Mouse (Mus musculus) ES-Bruce4 (cell line): ENCODE results near the gene Syncrip. TPM values are rescaled to one million over a fixed set of nuclear protein-coding genes. Genes with fewer than 3 reads are reported as not detected.

Experiments used
- H3K27ac ChIP-seq: 2 replicates; pipeline ENCODE4 v1.5.1; 2012; ENCODE audit warnings: low read length, inconsistent platforms; ENCODE audit not compliant: insufficient read depth
- H3K27me3 ChIP-seq: 2 replicates; pipeline ENCODE4 v1.6.1; 2012; ENCODE audit warnings: mild to moderate bottlenecking, low read length, inconsistent platforms; ENCODE audit not compliant: control insufficient read depth, poor library complexity, insufficient read depth, severe bottlenecking
- H3K36me3 ChIP-seq: 2 replicates; pipeline ENCODE4 v1.6.1; 2012; ENCODE audit warnings: inconsistent platforms, mild to moderate bottlenecking, low read length, moderate library complexity; ENCODE audit not compliant: control insufficient read depth, poor library complexity, insufficient read depth, severe bottlenecking
- H3K4me1 ChIP-seq: one replicate; pipeline ENCODE4 v1.8.1; 2011; ENCODE audit warnings: low read length; ENCODE audit not compliant: control insufficient read depth, insufficient read depth
- H3K4me3 ChIP-seq: 2 replicates; pipeline ENCODE4 v1.5.1; 2011; ENCODE audit warnings: low read depth, mild to moderate bottlenecking, low read length
- H3K9ac ChIP-seq: 2 replicates; pipeline ENCODE4 v1.6.1; 2012; ENCODE audit warnings: low read depth, mild to moderate bottlenecking, inconsistent platforms; ENCODE audit not compliant: poor library complexity, severe bottlenecking
- H3K9me3 ChIP-seq: replicated peaks from 2 replicates; pipeline ENCODE4 v1.6.1; 2012; ENCODE audit warnings: mild to moderate bottlenecking, low read length, inconsistent platforms; ENCODE audit not compliant: control insufficient read depth, poor library complexity, insufficient read depth, severe bottlenecking
- CTCF ChIP-seq: IDR thresholded peaks from one replicate; pipeline ENCODE4 v1.8.1; 2011; ENCODE audit warnings: low read depth, low read length
- EP300 ChIP-seq: IDR thresholded peaks from 2 replicates; pipeline ENCODE4 v1.6.1; 2011; ENCODE audit warnings: low read depth, low read length; ENCODE audit not compliant: insufficient read depth
- POLR2A ChIP-seq: IDR thresholded peaks from one replicate; pipeline ENCODE4 v1.8.1; 2011; ENCODE audit warnings: low read length; ENCODE audit not compliant: insufficient read depth
- polyA plus RNA-seq: library from polyadenylated mRNA; stranded (reverse); fragments of >200 nt; gene quantifications from 2 replicates; pipeline ENCODE4 v1.2.4, GENCODE M21; 2011; ENCODE audit warnings: low read depth; ENCODE audit not compliant: missing spikeins, insufficient read depth, insufficient read length

Syncrip gene
- polyA plus RNA-seq, 1 experiment = 327 TPM

- no peak for TF ChIP-seq POLR2A
- TF ChIP-seq EP300 = no peak
- TF ChIP-seq CTCF = no peak
- Histone ChIP-seq H3K27ac (no peak overlapping the region), H3K27me3 (no peaks in the 10 kb centered on the region)
Observed at GRCm38 (mm10) chr9:88524796-88525195, 42.4 kb upstream of the Syncrip start.

GRCm38 (mm10) chr9:88524367-88524766, 42.0 kb upstream of the Syncrip start:
- Histone ChIP-seq H3K27ac (no peak overlapping the region), H3K9ac (no peak overlapping the region), H3K4me3 (no peak overlapping the region), H3K9me3 (no peaks in the 10 kb centered on the region), H3K36me3 (peaks cover 23% of the 10 kb centered on the region), H3K4me1 (peaks cover 2% of the 10 kb centered on the region), H3K27me3 (no peaks in the 10 kb centered on the region)
- TF ChIP-seq CTCF (no peak), POLR2A (no peak)

More at GRCm38 (mm10) chr9:88524796-88525195, 42.4 kb upstream of the Syncrip start:
- Histone ChIP-seq H3K9ac (no peak overlapping the region), H3K36me3 (peaks cover 23% of the 10 kb centered on the region), H3K4me1 (peaks cover 2% of the 10 kb centered on the region), H3K9me3 (no peaks in the 10 kb centered on the region), H3K4me3 (no peak overlapping the region)

GRCm38 (mm10) chr9:88523335-88523668, 40.9 kb upstream of the Syncrip start:
- Histone ChIP-seq H3K36me3 (peaks cover 23% of the 10 kb centered on the region), H3K27me3 (no peaks in the 10 kb centered on the region), H3K9me3 (no peaks in the 10 kb centered on the region), H3K4me3 (peak overlapping the region; percentile 70), H3K4me1 (peaks cover 2% of the 10 kb centered on the region), H3K9ac (peak overlapping the region; percentile 92), H3K27ac (peak overlapping the region; percentile 5)
- no peak for TF ChIP-seq EP300
- TF ChIP-seq POLR2A = no peak
- no peak for TF ChIP-seq CTCF

- Histone ChIP-seq H3K27me3 (no peaks in the 10 kb centered on the region), H3K4me3 (peak overlapping the region; percentile 95), H3K4me1 (peaks cover 2% of the 10 kb centered on the region), H3K9me3 (no peaks in the 10 kb centered on the region), H3K36me3 (peaks cover 23% of the 10 kb centered on the region), H3K9ac (peak overlapping the region; percentile 92), H3K27ac (peak overlapping the region; percentile 86)
- peak; percentile 99 for TF ChIP-seq POLR2A
- no peak for TF ChIP-seq EP300
- no peak for TF ChIP-seq CTCF
Observed at GRCm38 (mm10) chr9:88522569-88523334, 40.4 kb upstream of the Syncrip start.

- H3K27ac ChIP-seq = peak overlapping the region; percentile 92
- TF ChIP-seq EP300 (no peak), POLR2A (no peak), CTCF (no peak)
- H3K36me3 ChIP-seq = peaks cover 23% of the 10 kb centered on the region
- peak overlapping the region; percentile 95 for H3K4me3 ChIP-seq
- H3K9ac ChIP-seq = peak overlapping the region; percentile 92
- H3K27me3 ChIP-seq = no peaks in the 10 kb centered on the region
- H3K4me1 ChIP-seq = peaks cover 2% of the 10 kb centered on the region
- H3K9me3 ChIP-seq = no peaks in the 10 kb centered on the region
Observed at GRCm38 (mm10) chr9:88521961-88522568, 39.7 kb upstream of the Syncrip start.

- Histone ChIP-seq H3K9ac (peak overlapping the region; percentile 92), H3K4me1 (peaks cover under 1% of the 10 kb centered on the region), H3K27ac (peak overlapping the region; percentile 73), H3K9me3 (no peaks in the 10 kb centered on the region), H3K4me3 (peak overlapping the region; percentile 41; the same call in 1 of the 2 replicates), H3K27me3 (no peaks in the 10 kb centered on the region), H3K36me3 (peaks cover 23% of the 10 kb centered on the region)
- TF ChIP-seq POLR2A (no peak), EP300 (no peak), CTCF (no peak)
Observed at GRCm38 (mm10) chr9:88520849-88521483, 38.6 kb upstream of the Syncrip start.
